ENCODE assay signal across 8 mouse cellular contexts in the genomic region with DNA sequence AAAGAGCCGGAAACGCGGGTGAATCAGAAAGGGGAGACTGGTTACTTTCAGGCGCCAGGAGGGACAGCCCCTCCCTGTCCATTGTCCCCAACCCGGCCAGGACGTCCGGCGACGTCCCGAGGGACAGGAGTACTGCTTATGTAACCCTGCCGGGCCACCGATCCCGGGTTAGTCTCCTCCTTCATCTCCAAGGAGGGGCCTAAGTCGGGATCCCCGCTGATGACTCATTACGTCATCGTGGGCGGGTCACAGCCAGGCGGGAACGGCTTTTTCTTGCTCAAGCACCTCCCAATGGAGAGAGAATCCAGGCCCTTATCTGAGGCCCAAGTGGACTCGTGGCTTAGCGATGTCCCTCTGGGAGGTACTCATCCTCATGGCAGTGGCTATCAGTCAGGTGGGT. TPM values are rescaled to one million over a fixed set of nuclear protein-coding genes. Genes with fewer than 3 reads are reported as not detected.
DNase-seq lines count a peak whose midpoint lies in the region; ATAC-seq and TF ChIP-seq lines count a peak whose summit lies in the region.

No protein-coding gene starts in this region.

- peak overlapping the region; percentile 72 for H3K4me3 ChIP-seq in gastrocnemius, adult 2 months
- peak overlapping the region; percentile 43 for H3K4me3 ChIP-seq in hindbrain, embryonic 16.5 days (ENCODE audit: low read length)
- H3K4me3 ChIP-seq in megakaryocyte, embryonic 14.5 days (replicated peaks), result peak overlapping the region; percentile 90

- no peak for TF ChIP-seq CTCF in gastrocnemius, adult 2 months (IDR thresholded peaks at IDR 0.05)

- intact Hi-C loops in gastrocnemius, adult 2 months (cut with DNase I), result no loop called here
- intact Hi-C loops in left cerebral cortex, postnatal 10 days (cut with DNase I), result no loop called here

- peak; percentile 55 for ATAC-seq in common myeloid progenitor, adult 5-6 weeks (replicated peaks; ENCODE audit: low read depth, poor library complexity, severe bottlenecking)
- ATAC-seq in hindbrain, embryonic 16.5 days, result peak; percentile 57

- peak overlapping the region; percentile 89 for H3K27ac ChIP-seq in gastrocnemius, adult 2 months
- no peak overlapping the region; the same call in 1 of the 2 replicates for H3K27ac ChIP-seq in hindbrain, embryonic 16.5 days (ENCODE audit: low read depth, low read length)

- H3K36me3 ChIP-seq in hindbrain, embryonic 16.5 days (ENCODE audit: control insufficient read depth, insufficient read depth, low read length), result no peaks in the 10 kb centered on the region
- H3K36me3 ChIP-seq in megakaryocyte, embryonic 14.5 days (replicated peaks; ENCODE audit: low read length), result no peaks in the 10 kb centered on the region

- peak overlapping the region; percentile 63 for H3K9ac ChIP-seq in hindbrain, embryonic 16.5 days (ENCODE audit: low read depth, low read length)

- no peaks in the 10 kb centered on the region for H3K27me3 ChIP-seq in hindbrain, embryonic 16.5 days (replicated peaks; ENCODE audit: control insufficient read depth, insufficient read depth, low read length)
- H3K27me3 ChIP-seq in megakaryocyte, embryonic 14.5 days (replicated peaks), result peaks cover 21% of the 10 kb centered on the region

- no peaks in the 10 kb centered on the region for H3K9me3 ChIP-seq in hindbrain, embryonic 16.5 days (ENCODE audit: control insufficient read depth, low read length)
- H3K9me3 ChIP-seq in megakaryocyte, embryonic 14.5 days, result peaks cover 6% of the 10 kb centered on the region; the same call in 1 of the 2 replicates

- peak overlapping the region; percentile 68 for H3K4me2 ChIP-seq in hindbrain, embryonic 16.5 days (ENCODE audit: low read length)

- H3K4me1 ChIP-seq in hindbrain, embryonic 16.5 days (ENCODE audit: control insufficient read depth, insufficient read depth, low read depth, low read length), result peaks cover 11% of the 10 kb centered on the region
- H3K4me1 ChIP-seq in megakaryocyte, embryonic 14.5 days, result peaks cover 81% of the 10 kb centered on the region

- DNase-seq in adrenal gland, adult (ENCODE audit: inconsistent age in 2 of 2, low spot score in 1 of 2), result peak; percentile 95 to 97
- peak; percentile 94 for DNase-seq in gastrocnemius, adult 2 months
- DNase-seq in left cerebral cortex, postnatal 10 days (ENCODE audit: extremely low spot score in 1 of 2, low spot score in 2 of 2), result peak; percentile 77 to 94
- peak; percentile 82 for DNase-seq in right cerebral cortex, postnatal 14 days
- no peak for DNase-seq in thymus, postnatal 10 days (ENCODE audit: low spot score in 2 of 2)

- 0% methylated on average over 22 of the region's 22 CpGs for WGBS in hindbrain, embryonic 16.5 days

RNA-seq across cellular contexts. Expression of gene Fosb, which starts 17.3 kb away (rescaled TPM):
- 61.8 and 98.3 TPM in 2 replicates for total RNA-seq in common myeloid progenitor, adult 5-6 weeks (2017)
- total RNA-seq in gastrocnemius, adult 2 months (2021), result under 1 TPM; 0.22 to 0.59 TPM
- polyA plus RNA-seq in hindbrain, embryonic 16.5 days (2015; fragmentation: Nextera tagmentation; extraction: Ambion mirVana), result 0.06 and 0.10 TPM in 2 replicates
- 1 to 10 TPM; 2.2 to 2.3 TPM for total RNA-seq in left cerebral cortex, postnatal 10 days (2021)
- polyA plus RNA-seq in megakaryocyte, embryonic 14.5 days (2012; ENCODE audit: insufficient read depth, low replicate concordance), result 12.9 and 33.1 TPM in 2 replicates

RNA-seq across cellular contexts. Expression of gene Ercc1, which starts 17.4 kb away (rescaled TPM):
- 17.1 and 18.9 TPM in 2 replicates for total RNA-seq in common myeloid progenitor, adult 5-6 weeks (2017)
- total RNA-seq in gastrocnemius, adult 2 months (2021), result 10 to 100 TPM; 28.1 to 30.4 TPM
- 80.6 and 87.2 TPM in 2 replicates for polyA plus RNA-seq in hindbrain, embryonic 16.5 days (2015; fragmentation: Nextera tagmentation; extraction: Ambion mirVana)
- total RNA-seq in left cerebral cortex, postnatal 10 days (2021), result 10 to 100 TPM; 38.5 to 50.6 TPM
- 36.5 and 52.2 TPM in 2 replicates for polyA plus RNA-seq in megakaryocyte, embryonic 14.5 days (2012; ENCODE audit: insufficient read depth, low replicate concordance)

RNA-seq across cellular contexts. Expression of gene Cd3eap, which starts 32.2 kb away (rescaled TPM):
- 23.2 and 27.6 TPM in 2 replicates for total RNA-seq in common myeloid progenitor, adult 5-6 weeks (2017)
- 10 to 100 TPM; 11.4 to 11.5 TPM for total RNA-seq in gastrocnemius, adult 2 months (2021)
- 23.1 and 23.6 TPM in 2 replicates for polyA plus RNA-seq in hindbrain, embryonic 16.5 days (2015; fragmentation: Nextera tagmentation; extraction: Ambion mirVana)
- total RNA-seq in left cerebral cortex, postnatal 10 days (2021), result 10 to 100 TPM; 16.8 to 18.2 TPM
- polyA plus RNA-seq in megakaryocyte, embryonic 14.5 days (2012; ENCODE audit: insufficient read depth, low replicate concordance), result 13.3 and 50.4 TPM in 2 replicates

RNA-seq across cellular contexts. Expression of gene Ppp1r13l, which starts 32.4 kb away (rescaled TPM):
- 0.82 and 0.96 TPM in 2 replicates for total RNA-seq in common myeloid progenitor, adult 5-6 weeks (2017)
- 1 to 10 TPM; 2.1 to 4.9 TPM for total RNA-seq in gastrocnemius, adult 2 months (2021)
- 1.5 and 1.9 TPM in 2 replicates for polyA plus RNA-seq in hindbrain, embryonic 16.5 days (2015; fragmentation: Nextera tagmentation; extraction: Ambion mirVana)
- 1 to 10 TPM; 5.3 to 7.2 TPM for total RNA-seq in left cerebral cortex, postnatal 10 days (2021)
- 21.5 and 54.3 TPM in 2 replicates for polyA plus RNA-seq in megakaryocyte, embryonic 14.5 days (2012; ENCODE audit: insufficient read depth, low replicate concordance)

RNA-seq across cellular contexts. Expression of gene Rtn2, which starts 44.7 kb away (rescaled TPM):
- total RNA-seq in common myeloid progenitor, adult 5-6 weeks (2017), result 0.14 TPM in 1 of 2 replicates, not detected in the other
- 1,000 to 10,000 TPM in 1 of 2 experiments, 100 to 1,000 TPM in 1; 987 to 1,150 TPM for total RNA-seq in gastrocnemius, adult 2 months (2021)
- polyA plus RNA-seq in hindbrain, embryonic 16.5 days (2015; fragmentation: Nextera tagmentation; extraction: Ambion mirVana), result 124 and 126 TPM in 2 replicates
- 100 to 1,000 TPM; 145 to 151 TPM for total RNA-seq in left cerebral cortex, postnatal 10 days (2021)
- 6.1 and 8.4 TPM in 2 replicates for polyA plus RNA-seq in megakaryocyte, embryonic 14.5 days (2012; ENCODE audit: insufficient read depth, low replicate concordance)

Comparison
In these comparisons a context has a peak if more than half of its experiments do, and no peak if none do; other contexts are left out.
1. DNase-seq: peak in adrenal gland, adult (2 of 2), gastrocnemius, adult 2 months (single experiment), left cerebral cortex, postnatal 10 days (2 of 2) and right cerebral cortex, postnatal 14 days (single experiment); none in thymus, postnatal 10 days (0 of 2).
2. RNA of gene Fosb, which starts 17.3 kb away (total RNA-seq): 61.8 to 98.3 TPM in common myeloid progenitor, adult 5-6 weeks; 2.2 to 2.3 TPM in left cerebral cortex, postnatal 10 days and 0.22 to 0.59 TPM in gastrocnemius, adult 2 months; every median in the first group is over 10 times any median in the second.
3. Peak in every context shown above with its lines, with median percentiles within 50 percentile points of each other: H3K4me3 ChIP-seq.